Mouse (Mus musculus) c-Kit-positive CD71-negative TER-119-negative erythroid progenitor cells, embryonic 14.5 days (primary cell): ENCODE results near the gene Mturn.
A peak's percentile ranks its signal among the peaks of the same experiment; 100 is the strongest.

Experiments used
- DNase-seq: peaks from one replicate; pipeline ENCODE4 v3.0.0-alpha.2; 2013; ENCODE audit warnings: low read depth

Gene Mturn

DNA sequence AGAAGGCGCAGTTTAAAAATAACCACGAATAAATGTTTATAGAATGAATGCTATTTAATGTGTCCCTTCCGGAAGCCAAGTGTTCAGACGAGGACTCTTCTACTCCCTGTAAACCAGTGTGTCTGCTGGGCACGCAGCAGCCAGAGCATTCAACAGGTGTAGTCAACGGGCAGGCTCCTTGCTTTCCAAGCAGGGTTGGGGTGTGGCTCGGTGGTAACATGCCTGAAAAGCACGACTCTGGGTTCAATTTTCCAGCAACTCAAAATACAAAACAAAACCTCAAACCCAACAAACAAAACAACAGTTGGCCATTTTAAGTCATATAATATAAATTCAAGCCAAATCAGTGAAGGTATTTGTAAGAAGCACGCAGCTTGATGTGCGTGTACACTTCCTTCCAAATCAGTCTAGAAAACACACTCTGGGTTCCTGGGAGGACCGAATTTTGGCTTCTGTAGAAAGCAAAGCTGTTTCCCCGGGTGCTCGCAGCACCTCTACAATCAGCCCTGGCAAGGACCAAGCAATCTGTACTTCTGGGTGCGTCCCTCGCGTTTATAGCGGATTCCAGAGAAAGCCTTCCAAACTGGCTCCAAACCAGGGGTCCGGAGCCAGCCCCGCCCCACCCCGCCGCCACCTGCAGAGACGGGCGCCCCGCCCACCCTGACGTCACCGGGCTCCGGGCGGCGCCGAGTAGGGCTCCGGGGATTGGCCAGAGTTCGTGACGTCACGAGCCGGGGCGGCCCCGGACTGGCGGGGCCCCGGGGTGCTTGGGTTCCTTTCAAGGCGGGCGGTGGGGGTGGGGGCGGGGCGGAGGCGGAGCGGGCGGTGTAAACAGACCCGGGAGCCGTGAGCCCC, at the start of gene Mturn:
Gene Mturn (plus strand): TSS at position 734 of the 855 bp plus-strand sequence.
- DNase-seq = peak; percentile 89

DNA sequence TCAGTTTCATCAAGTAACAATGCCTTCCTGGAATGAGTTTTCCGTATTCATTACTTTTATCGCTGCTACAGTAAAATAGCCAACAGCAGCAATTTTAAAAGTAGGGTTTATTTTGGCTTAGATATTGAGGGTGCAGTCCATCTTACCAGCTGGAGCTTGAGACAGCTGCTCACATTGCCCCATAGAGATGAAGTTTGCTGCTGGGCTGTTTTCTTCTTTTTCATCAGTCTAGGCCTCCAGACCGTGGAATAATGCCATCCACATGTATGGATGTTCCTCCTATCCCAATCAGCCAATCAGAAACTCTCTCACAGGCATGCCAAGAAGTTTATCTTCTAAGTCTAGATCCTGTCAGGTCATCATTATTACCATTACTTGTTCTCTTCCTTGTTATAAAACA, 41.5 kb upstream of the Mturn start:
- no peak for DNase-seq

DNA sequence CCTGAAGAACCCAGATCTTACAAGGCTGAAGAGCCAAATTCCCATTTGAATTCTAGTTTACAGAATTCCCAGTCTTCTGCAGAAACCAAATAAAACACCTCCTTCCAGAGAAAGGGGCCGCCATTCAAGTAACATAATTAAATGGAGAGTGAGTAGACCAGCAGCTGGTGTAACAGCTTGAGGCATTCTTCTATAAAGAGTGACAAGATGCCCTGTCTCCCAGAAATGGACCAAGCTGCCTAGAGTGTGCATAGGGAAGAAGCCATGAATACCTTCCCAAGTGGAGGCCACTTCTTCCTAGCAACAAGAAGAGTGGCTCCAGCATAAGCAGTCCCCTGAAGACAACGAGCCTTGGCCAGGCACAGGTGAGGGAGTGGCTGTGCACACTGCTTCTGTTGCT, 39.5 kb upstream of the Mturn start:
- no peak for DNase-seq

DNA sequence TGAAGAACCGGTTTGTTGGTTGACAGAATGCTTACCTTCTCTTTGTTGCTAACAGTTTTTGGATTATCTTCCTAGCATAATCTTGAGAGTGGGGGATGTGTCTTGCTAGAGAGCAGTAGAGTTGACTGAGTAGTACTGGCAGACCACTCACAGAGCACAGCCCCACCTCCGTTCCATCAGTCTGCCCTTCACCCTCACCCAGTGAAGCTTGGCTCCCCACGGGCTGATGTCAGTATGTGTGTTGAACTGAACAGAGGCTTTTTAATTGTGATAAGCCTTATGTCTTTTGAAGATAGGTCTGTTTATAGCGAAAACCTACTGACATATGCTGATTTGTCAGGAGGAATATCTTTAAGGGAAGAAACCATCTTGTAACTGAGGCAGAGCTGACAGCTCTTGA, 38.2 kb upstream of the Mturn start:
- no peak for DNase-seq

DNA sequence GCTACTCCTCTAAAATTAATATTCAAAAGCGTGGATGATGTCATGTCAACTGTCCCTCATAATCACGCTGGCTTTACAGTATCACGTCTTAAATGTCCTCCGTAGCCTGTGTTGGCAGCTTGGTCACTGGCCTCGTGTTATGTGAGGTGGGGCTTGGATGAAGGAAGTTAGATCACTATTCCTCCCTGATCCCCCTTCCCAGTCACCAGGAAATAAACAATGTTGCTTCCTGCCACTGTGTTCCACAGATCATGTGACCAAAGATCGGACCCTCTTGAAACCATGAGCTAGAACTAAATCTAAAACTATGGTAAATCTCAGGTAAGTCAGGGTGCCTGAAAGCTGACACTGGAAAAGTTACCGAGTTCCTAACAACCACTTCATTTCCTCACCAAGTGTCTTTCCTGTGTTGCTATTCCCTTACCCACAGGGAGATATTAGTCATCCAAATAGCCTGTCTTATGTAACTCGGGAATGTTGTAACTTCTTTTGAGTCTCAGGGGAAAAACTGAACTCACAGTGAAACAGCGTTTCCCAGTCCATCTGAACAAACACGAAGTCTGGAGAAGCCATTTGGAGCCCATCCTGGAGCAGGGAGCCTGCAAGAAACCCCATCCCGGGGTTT, 25.8 kb upstream of the Mturn start:
- no peak for DNase-seq

DNA sequence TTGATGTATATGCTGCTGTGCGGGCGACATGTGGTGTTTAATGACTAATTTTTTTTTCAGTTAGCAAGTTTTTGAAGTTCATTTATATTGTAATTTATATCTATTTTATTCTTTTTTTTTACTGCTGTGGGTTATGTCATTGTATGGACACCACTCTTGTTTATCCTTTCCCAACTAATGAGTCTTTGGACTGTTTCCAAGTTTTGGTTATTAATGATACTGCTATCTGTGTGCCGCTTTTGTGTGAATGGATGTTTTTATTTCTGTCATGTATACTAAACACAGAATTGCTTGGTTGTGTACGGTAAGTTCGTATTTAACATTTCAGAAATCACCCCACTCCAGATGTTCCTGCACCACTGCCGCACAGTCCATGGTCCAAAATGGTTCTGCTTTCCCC, 23.6 kb upstream of the Mturn start:
- DNase-seq = no peak

DNA sequence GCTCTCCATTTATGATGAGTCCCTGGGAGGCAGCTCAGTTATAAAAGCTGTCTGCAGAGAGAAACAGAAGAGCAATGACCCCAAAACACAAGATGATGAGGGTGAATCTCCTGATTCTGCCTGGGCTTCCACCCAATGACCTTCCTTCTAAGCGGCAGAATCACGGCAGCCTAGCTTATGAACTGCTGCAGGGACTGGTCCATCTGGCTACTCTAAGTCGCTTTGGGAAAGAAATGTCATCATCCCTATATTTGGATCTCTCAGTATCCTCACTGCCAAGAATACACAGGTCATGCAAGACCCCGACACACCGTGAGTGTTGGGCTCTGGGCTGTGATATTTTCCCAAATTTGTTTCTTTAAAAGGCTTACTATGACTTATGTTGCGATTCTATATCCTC, 11.6 kb upstream of the Mturn start:
- no peak for DNase-seq

DNA sequence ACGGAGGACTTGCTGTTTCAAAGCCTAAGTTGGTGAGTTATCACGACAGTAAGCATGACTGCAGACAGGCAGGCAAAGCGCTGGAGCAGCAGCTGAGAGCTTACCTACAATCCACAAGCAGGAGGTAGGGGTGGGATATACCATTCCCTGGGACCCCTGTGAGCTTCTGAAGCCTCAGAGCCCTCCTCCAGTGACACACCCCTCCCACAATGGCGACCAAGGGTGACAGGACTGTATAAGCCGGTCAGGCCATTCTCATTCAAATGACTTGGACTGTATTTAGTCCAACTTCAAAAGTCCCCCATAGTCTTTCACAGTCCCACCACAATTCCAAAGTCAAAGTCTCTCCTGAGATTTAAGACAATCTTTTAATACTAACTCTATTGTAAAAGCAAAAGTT, 8.5 kb upstream of the Mturn start:
- DNase-seq = no peak

DNA sequence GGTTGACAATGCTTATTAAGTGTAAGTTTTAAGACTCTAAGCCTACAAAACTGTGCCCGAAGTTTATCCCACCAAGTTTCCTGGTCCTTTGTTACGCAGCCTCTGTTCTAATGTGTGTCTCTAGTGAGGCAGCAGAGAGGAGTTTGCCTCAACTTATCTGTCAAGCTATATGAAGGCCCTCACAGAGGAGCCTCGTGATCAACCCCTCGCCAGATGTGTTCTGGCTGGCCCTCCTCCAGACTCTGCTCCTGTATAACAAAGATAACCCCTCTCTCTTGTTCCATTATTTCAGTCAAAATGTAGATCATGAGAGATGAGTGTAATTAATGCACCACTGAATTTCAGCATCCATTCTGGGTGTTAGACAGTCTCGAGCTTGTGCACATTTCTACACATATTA, 1.7 kb upstream of the Mturn start:
- DNase-seq = no peak

DNA sequence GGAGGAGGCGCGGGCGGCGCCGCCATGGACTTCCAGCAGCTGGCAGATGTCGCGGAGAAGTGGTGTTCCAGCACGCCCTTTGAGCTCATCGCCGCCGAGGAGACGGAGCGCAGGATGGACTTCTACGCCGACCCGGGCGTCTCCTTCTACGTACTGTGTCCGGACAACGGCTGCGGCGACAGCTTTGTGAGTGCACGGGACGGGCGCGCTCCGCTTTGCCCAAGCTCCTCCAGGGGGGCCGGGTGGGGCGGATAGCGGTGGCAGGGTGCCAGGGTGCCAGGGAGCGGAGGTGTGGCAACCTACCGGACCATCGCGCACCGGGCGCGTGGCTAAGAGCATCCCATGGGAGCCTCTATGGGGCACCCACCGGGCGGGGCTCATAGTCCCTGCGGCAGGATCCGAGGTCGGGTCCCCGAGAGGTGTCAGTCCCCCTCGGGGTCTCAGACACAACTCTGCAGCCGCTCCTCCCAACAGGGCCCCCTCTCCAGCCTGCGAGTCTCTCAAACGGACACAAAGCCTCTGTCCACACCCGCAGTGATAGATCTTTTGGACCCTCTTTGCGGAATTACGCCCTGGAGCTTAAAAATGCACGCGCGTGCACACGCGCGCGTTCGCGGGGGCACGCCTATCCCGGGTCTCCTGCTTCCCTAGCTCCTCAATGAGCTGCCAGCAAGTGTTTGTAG, 463 bp downstream of the Mturn start:
- no peak for DNase-seq

DNA sequence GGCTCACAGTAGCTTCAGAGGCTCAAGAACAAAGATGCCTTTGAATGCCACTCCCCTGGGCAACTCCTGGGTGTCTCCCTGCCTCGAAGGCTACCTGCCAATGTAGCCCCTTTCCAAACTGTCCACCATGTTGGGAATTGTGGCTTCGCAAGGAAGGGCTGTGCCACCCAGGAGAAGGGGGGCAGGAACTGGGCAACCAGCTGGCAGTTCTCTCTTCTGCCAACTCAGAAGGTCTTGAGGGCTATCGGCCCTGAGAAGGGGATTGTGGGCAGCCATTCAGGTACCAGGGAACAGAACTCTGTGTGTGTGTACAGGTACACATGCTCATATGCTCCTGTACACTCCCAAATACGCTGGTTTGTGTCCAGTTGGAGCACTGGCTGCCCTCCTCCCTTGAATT, 2.7 kb downstream of the Mturn start:
- no peak for DNase-seq

DNA sequence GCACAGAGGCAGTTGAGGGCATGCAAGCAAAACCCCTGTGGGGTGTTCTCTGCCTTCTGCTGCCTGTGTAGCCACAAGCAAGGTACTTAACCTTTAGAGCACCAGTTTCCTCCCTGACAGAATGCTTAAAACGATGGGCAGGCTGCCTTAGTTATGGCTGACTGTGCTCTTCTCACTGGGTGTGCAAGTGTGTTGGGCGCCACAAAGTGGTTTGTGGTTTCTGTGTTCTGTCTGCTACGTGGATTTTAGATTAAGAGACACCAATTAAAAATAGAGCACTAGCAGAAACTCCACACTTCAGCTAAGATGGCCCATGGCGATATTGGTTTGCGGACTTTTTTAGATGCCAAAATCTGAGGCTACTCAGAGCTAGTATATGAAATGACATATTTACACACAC, 3.7 kb downstream of the Mturn start:
- no peak for DNase-seq

DNA sequence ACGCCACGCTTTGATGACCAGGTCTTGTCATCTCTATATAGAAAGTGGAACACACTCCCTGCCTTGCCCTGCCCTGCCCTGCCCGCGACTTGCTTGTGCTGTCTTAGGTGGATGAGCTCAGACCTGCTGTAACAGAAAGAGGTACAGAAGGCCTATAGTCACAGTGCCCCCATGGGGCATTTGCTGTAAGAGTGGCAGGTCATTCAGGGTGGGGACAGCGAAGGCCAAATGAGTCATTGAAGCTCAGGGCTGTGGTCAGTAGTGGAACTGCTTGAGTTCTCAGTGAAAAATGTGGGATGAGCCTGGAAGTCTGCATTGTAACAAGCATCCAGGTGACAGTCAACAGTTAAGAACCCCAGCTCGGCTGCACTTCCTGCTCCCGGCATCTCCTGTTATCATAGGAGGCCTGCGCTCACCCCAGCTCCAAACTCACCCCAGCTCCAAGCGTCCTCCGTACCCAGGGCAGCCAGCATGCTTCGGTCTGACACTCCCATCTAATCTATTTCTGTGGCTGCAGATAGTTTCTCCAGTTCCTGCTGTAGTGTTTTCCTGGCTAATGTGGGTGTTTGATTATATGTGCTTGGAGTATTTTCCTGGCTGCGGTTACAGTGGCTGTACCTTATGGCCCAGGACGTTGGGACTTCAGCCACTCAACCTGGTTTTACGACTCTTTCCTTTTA, 4.4 kb downstream of the Mturn start:
- no peak for DNase-seq

DNA sequence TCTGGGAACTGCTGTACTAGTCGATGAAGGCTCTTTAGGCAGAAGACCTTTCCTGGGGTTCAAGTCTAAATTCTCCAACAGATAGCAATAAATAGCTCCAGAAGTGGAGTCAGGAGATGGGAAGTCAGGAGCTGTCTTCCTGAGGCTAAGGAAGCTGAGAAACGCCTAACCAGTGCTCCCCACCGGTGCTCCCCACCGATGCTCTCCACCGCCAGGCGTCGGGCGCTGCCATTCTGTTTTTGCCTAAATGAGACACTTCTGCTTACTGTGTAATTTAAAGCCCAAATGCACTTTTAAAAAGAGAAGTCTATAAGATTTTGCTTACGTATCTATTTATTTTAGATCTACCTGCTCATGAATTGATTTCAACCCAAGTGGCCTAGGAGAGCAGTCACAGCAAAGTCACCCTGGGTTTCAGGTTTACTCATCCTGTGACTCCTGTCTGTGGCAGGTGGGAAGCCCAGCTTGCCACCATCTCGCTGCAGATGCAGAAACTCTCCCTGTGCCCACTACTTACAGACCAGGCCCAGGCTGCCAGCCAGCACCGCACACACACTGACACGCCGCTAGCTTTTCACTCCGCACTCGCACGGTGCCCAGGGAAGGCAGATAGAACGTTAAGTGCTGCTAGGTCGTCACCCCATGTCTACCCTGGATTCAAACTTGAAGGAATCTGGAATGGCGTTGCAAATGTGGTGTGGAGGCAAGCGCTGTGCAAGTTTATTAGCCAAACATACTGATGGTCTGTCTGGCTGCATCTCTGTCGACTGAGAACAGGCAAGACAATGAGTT, 5.7 kb downstream of the Mturn start:
- no peak for DNase-seq

DNA sequence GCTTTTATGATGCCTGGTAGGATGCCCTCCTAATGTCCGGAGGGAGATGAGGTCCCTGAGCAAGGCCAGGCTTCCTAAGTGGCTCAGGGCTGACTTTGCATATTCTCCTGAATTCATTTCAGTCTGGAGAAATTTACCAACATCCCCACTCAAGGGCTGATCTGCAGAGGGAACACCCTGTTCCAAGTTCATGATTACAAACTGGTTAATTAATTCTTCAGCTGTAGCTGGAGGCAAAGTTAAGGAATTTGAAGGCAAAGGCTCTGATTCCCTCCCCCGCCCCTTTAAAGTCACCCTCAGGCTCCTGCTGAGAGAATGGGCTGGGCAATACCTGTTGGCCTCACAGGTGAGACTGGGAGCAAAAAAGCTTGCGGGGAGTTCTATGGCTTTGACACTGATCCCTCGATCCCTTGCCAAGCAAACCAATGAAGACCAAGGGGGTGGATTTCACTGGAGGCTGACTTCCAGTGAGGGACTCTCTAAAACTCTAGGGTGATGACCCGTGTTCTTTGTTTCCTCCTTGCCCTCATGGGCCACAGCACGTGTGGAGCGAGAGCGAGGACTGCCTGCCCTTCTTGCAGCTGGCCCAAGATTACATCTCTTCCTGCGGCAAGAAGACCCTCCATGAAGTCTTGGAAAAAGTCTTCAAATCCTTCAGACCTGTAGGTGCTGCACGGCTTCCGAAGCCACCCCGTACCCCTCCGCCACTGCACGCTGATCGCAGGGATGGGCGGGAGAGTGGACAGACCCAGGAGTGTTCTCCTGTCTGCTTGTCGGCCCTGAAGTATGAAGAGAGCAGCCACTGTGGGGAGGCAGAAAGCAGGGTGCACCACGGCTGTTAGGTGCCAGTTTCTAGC, 7.3 kb downstream of the Mturn start:
- DNase-seq = no peak

DNA sequence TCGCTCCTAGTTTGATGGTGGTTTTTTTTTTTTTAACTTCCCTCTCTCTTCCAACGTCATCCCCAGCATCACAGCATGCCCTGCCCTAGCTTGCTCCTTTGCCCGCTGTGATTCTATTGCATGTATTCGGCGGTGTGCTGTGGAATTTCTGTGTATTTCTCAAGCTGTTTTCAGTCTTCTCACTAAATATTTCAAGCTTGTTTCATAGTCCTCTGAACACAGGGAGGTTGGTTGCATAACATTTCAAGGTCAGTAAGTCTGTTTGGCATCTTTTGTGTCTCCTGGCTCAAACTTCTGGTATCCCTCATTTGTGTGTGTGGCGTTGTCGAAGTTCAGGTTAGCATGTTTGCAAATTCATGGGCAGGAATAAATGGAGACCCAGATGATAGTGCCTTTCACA, 8.3 kb downstream of the Mturn start:
- DNase-seq = no peak

DNA sequence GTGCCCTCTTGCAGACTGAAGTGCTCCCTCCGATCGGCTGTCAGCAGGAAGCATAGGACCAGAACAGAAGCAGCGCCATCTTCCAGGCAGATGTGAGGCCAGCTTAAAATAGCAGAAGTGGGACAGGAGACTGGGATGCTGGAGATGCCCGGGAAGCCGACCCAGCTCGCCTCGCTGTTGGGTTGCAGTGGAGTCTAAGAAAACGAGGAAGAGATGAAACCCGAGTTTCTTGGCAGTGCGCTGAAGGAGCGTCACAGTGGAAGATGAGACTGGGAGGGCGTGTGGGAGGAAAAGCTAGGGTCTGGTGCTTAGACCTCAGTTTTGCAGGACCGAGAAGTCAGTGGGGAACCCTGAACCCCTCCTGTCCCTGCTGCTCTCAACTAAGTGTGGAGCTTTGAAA, 9.4 kb downstream of the Mturn start:
- no peak for DNase-seq

DNA sequence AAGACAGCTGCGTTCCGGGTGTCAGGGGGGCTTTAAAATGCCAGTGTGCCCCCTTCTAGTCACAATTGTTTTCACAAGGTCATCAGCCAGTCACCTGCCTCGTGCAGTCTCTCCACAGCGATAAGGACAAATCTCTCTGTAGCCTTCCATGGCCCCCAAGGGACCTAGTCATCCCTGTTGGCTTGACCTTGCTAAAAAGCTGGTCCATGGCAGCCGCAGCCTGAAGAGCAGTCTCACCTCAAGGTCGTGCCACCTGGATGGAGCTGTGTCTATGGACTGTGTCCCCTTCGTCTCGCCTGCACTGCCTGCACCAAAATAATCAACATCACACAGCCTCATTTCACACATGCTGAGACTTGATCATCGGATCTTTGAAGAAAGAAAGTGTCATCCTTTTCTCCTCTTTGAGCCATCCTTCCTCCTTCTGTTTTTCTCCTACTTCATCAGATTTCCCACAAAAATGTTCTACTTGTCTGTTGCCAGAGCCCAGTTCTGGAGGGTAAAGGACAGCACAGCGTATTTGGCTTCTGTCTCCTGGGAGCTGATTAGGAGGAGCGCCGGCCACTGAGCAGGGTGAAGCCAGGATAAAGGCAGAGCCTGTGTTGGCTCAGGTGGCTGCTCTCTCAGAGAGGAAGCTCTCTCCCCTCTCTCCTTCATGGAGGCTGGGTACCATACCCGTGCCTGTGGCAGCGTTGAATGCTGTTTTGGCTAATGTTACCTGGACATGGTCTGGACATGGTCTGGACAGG, 10.1 kb downstream of the Mturn start:
- no peak for DNase-seq

DNA sequence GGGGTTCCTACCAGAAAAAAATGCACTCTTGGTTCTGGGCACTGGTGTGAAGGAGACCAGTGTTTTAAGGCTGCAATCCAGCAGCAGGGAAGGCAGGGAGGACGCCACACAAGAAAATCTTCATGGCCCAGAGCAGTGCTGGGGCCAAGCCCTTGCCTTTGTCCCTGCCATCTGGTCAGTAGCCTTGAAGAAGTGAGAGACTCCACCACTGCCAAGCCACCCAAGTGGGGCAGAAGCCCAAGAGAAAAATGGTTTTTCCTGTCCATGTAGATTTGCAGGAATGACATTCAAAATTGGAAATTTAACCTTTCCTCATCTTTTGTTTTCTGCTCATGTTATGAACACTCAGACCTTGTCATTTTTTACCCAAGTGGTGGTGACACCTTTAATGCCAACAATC, 10.8 kb downstream of the Mturn start:
- no peak for DNase-seq

DNA sequence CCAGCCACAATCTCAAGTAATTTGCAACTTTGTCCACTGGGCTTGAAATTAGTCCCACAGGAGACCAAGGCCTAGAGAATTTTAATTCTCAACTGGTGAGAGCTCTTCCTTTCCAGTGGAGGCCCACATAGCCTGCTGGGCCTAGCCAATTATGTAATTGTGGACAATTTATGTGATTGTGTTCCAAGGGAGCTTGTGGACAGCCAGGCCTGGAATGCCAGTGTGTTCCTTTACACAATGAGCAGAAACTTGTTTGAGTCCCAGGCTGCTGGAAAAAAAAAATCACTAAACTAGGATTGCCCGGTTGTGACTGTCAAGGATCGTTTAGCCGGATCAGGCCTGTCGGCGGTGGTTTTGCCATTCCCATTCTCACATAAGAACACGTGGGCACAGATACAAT, 11.9 kb downstream of the Mturn start:
- no peak for DNase-seq
